Mouse (Mus musculus) T-cell, adult 2 months (primary cell): ENCODE data around the gene Rai1.

Source experiments
- DNase-seq: peaks from one replicate; pipeline ENCODE4 v3.0.0; 2022; ENCODE audit warnings: low spot score

Rai1 gene

GRCm38 (mm10) chr11:60192534-60192933 lies 87.7 kb downstream of the Rai1 start:
- no peak for DNase-seq

GRCm38 (mm10) chr11:60193556-60193955 lies 88.7 kb downstream of the Rai1 start:
- no peak for DNase-seq

GRCm38 (mm10) chr11:60195108-60195507 lies 90.3 kb downstream of the Rai1 start:
- peak; percentile 42 for DNase-seq

GRCm38 (mm10) chr11:60196344-60196743 lies 91.5 kb downstream of the Rai1 start:
- no peak for DNase-seq

GRCm38 (mm10) chr11:60197998-60198619 lies 93.3 kb downstream of the Rai1 start:
- DNase-seq: no peak

- no peak for DNase-seq
Observed at GRCm38 (mm10) chr11:60198651-60199050, 93.8 kb downstream of the Rai1 start.

GRCm38 (mm10) chr11:60199702-60200184 lies 94.9 kb downstream of the Rai1 start:
- DNase-seq: peak; percentile 79

GRCm38 (mm10) chr11:60200384-60200783 lies 95.6 kb downstream of the Rai1 start:
- DNase-seq: no peak

GRCm38 (mm10) chr11:60202710-60203638 lies 98.2 kb downstream of the Rai1 start:
- no peak for DNase-seq

- no peak for DNase-seq
Observed at GRCm38 (mm10) chr11:60205026-60205425, 100.2 kb downstream of the Rai1 start.

- DNase-seq: no peak
Observed at GRCm38 (mm10) chr11:60206207-60206606, 101.4 kb downstream of the Rai1 start.

GRCm38 (mm10) chr11:60208201-60208600 lies 103.4 kb downstream of the Rai1 start:
- DNase-seq: no peak

- no peak for DNase-seq
Observed at GRCm38 (mm10) chr11:60208712-60209111, 103.9 kb downstream of the Rai1 start.

- no peak for DNase-seq
Observed at GRCm38 (mm10) chr11:60209217-60209932, 104.6 kb downstream of the Rai1 start.

- DNase-seq: no peak
Observed at GRCm38 (mm10) chr11:60209933-60210249, 105.1 kb downstream of the Rai1 start.

- DNase-seq: peak; percentile 97
Observed at GRCm38 (mm10) chr11:60210305-60210724, 105.5 kb downstream of the Rai1 start.

GRCm38 (mm10) chr11:60211152-60211551 lies 106.3 kb downstream of the Rai1 start:
- DNase-seq: no peak

- no peak for DNase-seq
Observed at GRCm38 (mm10) chr11:60211761-60212160, 106.9 kb downstream of the Rai1 start.

- DNase-seq: no peak
Observed at GRCm38 (mm10) chr11:60213266-60213665, 108.5 kb downstream of the Rai1 start.

GRCm38 (mm10) chr11:60216671-60217070 lies 111.9 kb downstream of the Rai1 start:
- no peak for DNase-seq

- DNase-seq: no peak
Observed at GRCm38 (mm10) chr11:60217467-60217866, 112.7 kb downstream of the Rai1 start.

GRCm38 (mm10) chr11:60219609-60220008 lies 114.8 kb downstream of the Rai1 start:
- peak; percentile 53 for DNase-seq
